Mouse (Mus musculus) heart, embryonic 15.5 days (tissue): ENCODE measurements around the gene Lypd3. TPM values are rescaled to one million over a fixed set of nuclear protein-coding genes. Genes with fewer than 3 reads are reported as not detected.
"Not testable (repeated sequence)": the region's sequence is repeated elsewhere in the genome, so short reads cannot be mapped to it uniquely, and the experiment has no call there.

ENCODE experiments used
- ATAC-seq: fragments of 200-750 bp; cut with Nextera tagmentation; replicated peaks from 2 replicates; pipeline ENCODE4 v1.8.0; 2017; ENCODE audit warnings: low read depth, moderate TSS enrichment; ENCODE audit not compliant: insufficient number of reproducible peaks, insufficient read depth, low FRiP score
- H3K27ac ChIP-seq: fragments of 300-500 bp; sonication (generic); 2 replicates; pipeline ENCODE4 v1.5.1; 2015; ENCODE audit warnings: mild to moderate bottlenecking, inconsistent platforms
- H3K27me3 ChIP-seq: fragments of 300-500 bp; sonication (generic); 2 replicates; pipeline ENCODE4 v1.6.1; 2015; ENCODE audit warnings: inconsistent platforms
- H3K36me3 ChIP-seq: fragments of 300-500 bp; sonication (generic); 2 replicates; pipeline ENCODE4 v1.6.1; 2015; ENCODE audit warnings: mild to moderate bottlenecking, inconsistent platforms
- H3K4me1 ChIP-seq: fragments of 300-500 bp; sonication (generic); replicated peaks from 2 replicates; pipeline ENCODE4 v1.6.1; 2015; ENCODE audit warnings: inconsistent platforms
- H3K4me2 ChIP-seq: fragments of 300-500 bp; sonication (generic); 2 replicates; pipeline ENCODE4 v1.6.1; 2015; ENCODE audit warnings: inconsistent platforms, mild to moderate bottlenecking, moderate library complexity
- H3K4me3 ChIP-seq: fragments of 300-500 bp; sonication (generic); 2 replicates; pipeline ENCODE4 v1.5.1; 2015; ENCODE audit warnings: mild to moderate bottlenecking, inconsistent platforms
- H3K9ac ChIP-seq: fragments of 300-500 bp; sonication (generic); 2 replicates; pipeline ENCODE4 v1.6.1; 2015; ENCODE audit warnings: mild to moderate bottlenecking, inconsistent platforms
- H3K9me3 ChIP-seq: fragments of 300-500 bp; sonication (generic); replicated peaks from 2 replicates; pipeline ENCODE4 v1.6.1; 2016; ENCODE audit warnings: inconsistent platforms
- WGBS: fragments of 180-500 bp; shearing (Covaris S2); methylation state at CpG from one replicate; pipeline ENCODE4 v1.1.7; 2015; ENCODE audit warnings: mixed read lengths; 5-methylcytosine and 5-hydroxymethylcytosine counted together
- polyA plus RNA-seq: library from polyadenylated mRNA; unstranded; fragments of >200 nt; fragmentation: Nextera tagmentation; extraction: Ambion mirVana; gene quantifications from 2 replicates; pipeline ENCODE4 v1.2.1, GENCODE M21; 2015

The Lypd3 gene
- polyA plus RNA-seq, 1 experiment from 2014 or later: 0.10 TPM

- Histone ChIP-seq H3K4me3 (no peak overlapping the region), H3K9ac (no peak overlapping the region), H3K9me3 (no peaks in the 10 kb centered on the region), H3K27ac (no peak overlapping the region), H3K4me1 (no peaks in the 10 kb centered on the region), H3K4me2 (no peak overlapping the region), H3K36me3 (no peaks in the 10 kb centered on the region), H3K27me3 (no peaks in the 10 kb centered on the region)
- WGBS: 51% methylated on average over 9 of the region's 9 CpGs
- no peak for ATAC-seq
Measured at GRCm38 (mm10) chr7:24664959-24665358, 28.6 kb downstream of the Lypd3 start.

GRCm38 (mm10) chr7:24671944-24672439, 35.6 kb downstream of the Lypd3 start:
- no peak for ATAC-seq
- H3K36me3 ChIP-seq: no peaks in the 10 kb centered on the region
- no peaks in the 10 kb centered on the region for H3K27me3 ChIP-seq
- no peak overlapping the region for H3K4me2 ChIP-seq
- H3K4me3 ChIP-seq: no peak overlapping the region
- WGBS: 88% methylated on average over 23 of the region's 23 CpGs
- no peaks in the 10 kb centered on the region for H3K9me3 ChIP-seq
- no peak overlapping the region for H3K27ac ChIP-seq
- no peaks in the 10 kb centered on the region for H3K4me1 ChIP-seq
- no peak overlapping the region for H3K9ac ChIP-seq

- WGBS: 79% methylated on average over 9 of the region's 9 CpGs
- no peak for ATAC-seq
- Histone ChIP-seq H3K4me3 (no peak within 1 kb of the TSS), H3K4me1 (no peaks in the 10 kb centered on the region), H3K4me2 (no peak within 1 kb of the TSS), H3K27me3 (0 out of 2 replicates have a peak, but pooled peaks cover 4% of the 10 kb centered on the region), H3K27ac (no peak within 1 kb of the TSS), H3K9me3 (no peaks in the 10 kb centered on the region), H3K9ac (no peak within 1 kb of the TSS), H3K36me3 (no peaks in the 10 kb centered on the region)
Measured at GRCm38 (mm10) chr7:24676575-24676974, 40.2 kb downstream of the Lypd3 start, which contains the start of gene Tex101. Gene Tex101, minus strand, starts transcription at chr7:24676675.

GRCm38 (mm10) chr7:24684121-24684520, 47.8 kb downstream of the Lypd3 start:
- not testable (repeated sequence) for H3K4me3 ChIP-seq, ATAC-seq, H3K27me3 ChIP-seq, H3K27ac ChIP-seq, H3K9ac ChIP-seq, H3K9me3 ChIP-seq, H3K4me1 ChIP-seq, H3K36me3 ChIP-seq, H3K4me2 ChIP-seq
- 70% methylated on average over 7 of the region's 7 CpGs for WGBS

GRCm38 (mm10) chr7:24687519-24687918, 51.2 kb downstream of the Lypd3 start:
- 83% methylated on average over 10 of the region's 10 CpGs for WGBS
- not testable (repeated sequence) for H3K9ac ChIP-seq

More at GRCm38 (mm10) chr7:24687519-24687918, 51.2 kb downstream of the Lypd3 start:
- H3K36me3 ChIP-seq, H3K27me3 ChIP-seq, ATAC-seq, H3K9me3 ChIP-seq, H3K4me1 ChIP-seq, H3K27ac ChIP-seq, H3K4me3 ChIP-seq, H3K4me2 ChIP-seq: not testable (repeated sequence)

Other genes with a start within 250 kb of the Lypd3 start
- gene Smg9, start 236.9 kb upstream of the Lypd3 start, polyA plus RNA-seq: 17.1 and 23.8 TPM in 2 replicates
- gene Irgc1, start 184.3 kb upstream of the Lypd3 start, polyA plus RNA-seq: not detected in 2 replicates
- gene Plaur, start 174.1 kb upstream of the Lypd3 start, polyA plus RNA-seq: 8.2 and 9.9 TPM in 2 replicates
- 1.3 and 2.0 TPM in 2 replicates for gene Cadm4, start 154.5 kb upstream of the Lypd3 start, polyA plus RNA-seq
- 37.5 and 40.8 TPM in 2 replicates for gene Zfp428, start 129.5 kb upstream of the Lypd3 start, polyA plus RNA-seq
- gene AC161166.1, start 124.1 kb upstream of the Lypd3 start, polyA plus RNA-seq: 0.25 and 0.29 TPM in 2 replicates
- gene Irgq, start 105.9 kb upstream of the Lypd3 start, polyA plus RNA-seq: 6.0 and 8.3 TPM in 2 replicates
- 0.46 TPM in 1 of 2 replicates, not detected in the other for gene Pinlyp, start 90.4 kb upstream of the Lypd3 start, polyA plus RNA-seq
- 56.6 and 83.1 TPM in 2 replicates for gene Xrcc1, start 90.3 kb upstream of the Lypd3 start, polyA plus RNA-seq
- 20.5 and 23.6 TPM in 2 replicates for gene Ethe1, start 49.0 kb upstream of the Lypd3 start, polyA plus RNA-seq
- 0.92 and 1.4 TPM in 2 replicates for gene Zfp575, start 48.9 kb upstream of the Lypd3 start, polyA plus RNA-seq
- gene Phldb3, start 25.8 kb upstream of the Lypd3 start, polyA plus RNA-seq: 0.06 and 0.18 TPM in 2 replicates
- not detected in 2 replicates for gene Tex101, start 40.1 kb downstream of the Lypd3 start, polyA plus RNA-seq
- gene BC049730, start 72.7 kb downstream of the Lypd3 start, polyA plus RNA-seq: not detected in 2 replicates
- not detected in 2 replicates for gene Gm4763, start 90.4 kb downstream of the Lypd3 start, polyA plus RNA-seq
- gene Cd177, start 123.8 kb downstream of the Lypd3 start, polyA plus RNA-seq: 0.13 and 0.27 TPM in 2 replicates
- 0.20 TPM in 1 of 2 replicates, not detected in the other for gene Ceacam10, start 140.7 kb downstream of the Lypd3 start, polyA plus RNA-seq
- 7.4 and 8.9 TPM in 2 replicates for gene Gm9844, start 225.7 kb downstream of the Lypd3 start, polyA plus RNA-seq
- not detected in 2 replicates for gene Lypd4, start 233.4 kb downstream of the Lypd3 start, polyA plus RNA-seq
- gene Dmrtc2, start 233.5 kb downstream of the Lypd3 start, polyA plus RNA-seq: not detected in 2 replicates
- 1,190 and 1,237 TPM in 2 replicates for gene Rps19, start 247.8 kb downstream of the Lypd3 start, polyA plus RNA-seq